Comparison of ENCODE assay signal across 8 mouse cellular contexts in genomic region chr2:168081933-168082306, GRCm38 (mm10). TPM values are rescaled to one million over a fixed set of nuclear protein-coding genes. Genes with fewer than 3 reads are reported as not detected.
A peak's percentile ranks its signal among the peaks of the same experiment; 100 is the strongest.
DNase-seq lines count a peak whose midpoint lies in the region; ATAC-seq and TF ChIP-seq lines count a peak whose summit lies in the region.

No protein-coding gene starts in this region.

- peak overlapping the region; percentile 88 for H3K9ac ChIP-seq in liver, embryonic 12.5 days

- peak overlapping the region; percentile 82 for H3K4me3 ChIP-seq in erythroblast, embryonic 14.5 days (replicated peaks)
- peak overlapping the region; percentile 96 for H3K4me3 ChIP-seq in testis, adult 2 months (ENCODE audit: control insufficient read depth, low read depth, low read length)
- H3K4me3 ChIP-seq in liver, embryonic 12.5 days = peak overlapping the region; percentile 80

- 4% methylated on average over 14 of the region's 14 CpGs for WGBS in liver, embryonic 12.5 days (ENCODE audit: insufficient replicate concordance)

- H3K27me3 ChIP-seq in erythroblast, embryonic 14.5 days (ENCODE audit: control insufficient read depth) = peaks cover 36% of the 10 kb centered on the region
- H3K27me3 ChIP-seq in testis, adult 2 months (ENCODE audit: control insufficient read depth, insufficient read depth, low read length) = no peaks in the 10 kb centered on the region
- peaks cover 65% of the 10 kb centered on the region for H3K27me3 ChIP-seq in liver, embryonic 12.5 days (replicated peaks)

- DNase-seq in testis, postnatal 14 days (ENCODE audit: low spot score) = no peak
- DNase-seq in adrenal gland, adult 2 months = no peak
- DNase-seq in thymus, postnatal 10 days (ENCODE audit: low spot score in 2 of 2) = no peak
- no peak for DNase-seq in spleen, postnatal 4 days (ENCODE audit: low spot score in 2 of 2)

- TF ChIP-seq CTCF in testis, adult 2 months (IDR thresholded peaks at IDR 0.05; ENCODE audit: control insufficient read depth, insufficient read depth, insufficient replicate concordance, low read depth, low read length) = no peak

- no peaks in the 10 kb centered on the region for H3K9me3 ChIP-seq in erythroblast, embryonic 14.5 days (ENCODE audit: control insufficient read depth, low read length)
- H3K9me3 ChIP-seq in liver, embryonic 12.5 days (replicated peaks) = no peaks in the 10 kb centered on the region

- peak overlapping the region; percentile 85 for H3K27ac ChIP-seq in testis, adult 2 months (ENCODE audit: control insufficient read depth, insufficient read depth, low read depth, low read length)
- no peak overlapping the region for H3K27ac ChIP-seq in liver, embryonic 12.5 days

- H3K4me1 ChIP-seq in erythroblast, embryonic 14.5 days (ENCODE audit: control insufficient read depth) = peaks cover 44% of the 10 kb centered on the region
- peaks cover 21% of the 10 kb centered on the region for H3K4me1 ChIP-seq in testis, adult 2 months (ENCODE audit: control insufficient read depth, insufficient read depth, low read length)
- peaks cover 48% of the 10 kb centered on the region for H3K4me1 ChIP-seq in liver, embryonic 12.5 days

- no peak for TF ChIP-seq POLR2A in testis, adult 2 months (IDR thresholded peaks at IDR 0.05; ENCODE audit: control insufficient read depth, low read depth, low read length)

- ATAC-seq in erythroblast, adult 5-6 weeks (replicated peaks; ENCODE audit: low FRiP score, poor library complexity, severe bottlenecking) = no peak
- no peak for ATAC-seq in liver, embryonic 12.5 days

- peak overlapping the region; percentile 100 for H3K4me2 ChIP-seq in liver, embryonic 12.5 days

- no peaks in the 10 kb centered on the region for H3K36me3 ChIP-seq in erythroblast, embryonic 14.5 days (ENCODE audit: control insufficient read depth)
- no peaks in the 10 kb centered on the region for H3K36me3 ChIP-seq in testis, adult 2 months (ENCODE audit: control insufficient read depth, insufficient read depth, low read length)
- no peaks in the 10 kb centered on the region for H3K36me3 ChIP-seq in liver, embryonic 12.5 days

RNA-seq across cellular contexts. Expression of gene Pard6b, which starts 1.1 kb away (rescaled TPM):
- 0.06 and 0.13 TPM in 2 replicates for polyA plus RNA-seq in erythroblast, embryonic 14.5 days (2012)
- not detected in 2 replicates for total RNA-seq in erythroblast, adult 5-6 weeks (2015; ENCODE audit: low replicate concordance)
- not detected in 2 replicates for total RNA-seq in erythroblast, adult 5-6 weeks (2017; ENCODE audit: low replicate concordance)
- 5.8 and 6.9 TPM in 2 replicates for polyA plus RNA-seq in testis, adult 2 months (2012; rRNA removed)
- polyA plus RNA-seq in liver, embryonic 12.5 days (2016; fragmentation: Nextera tagmentation; extraction: Ambion mirVana) = 4.5 and 4.9 TPM in 2 replicates
- total RNA-seq in adrenal gland, adult 2 months (2021) = 1 to 10 TPM in 1 of 2 experiments, under 1 TPM in 1; 0.92 to 1.9 TPM
- polyA plus RNA-seq in adrenal gland, adult 2 months (2012; rRNA removed) = 1.3 and 2.1 TPM in 2 replicates
